Mouse (Mus musculus): ENCODE results near the gene Ctsc.

- TF ChIP-seq USF1 (IDR thresholded peaks at IDR 0.05; ENCODE audit: low read depth): no peak
- no peak for TF ChIP-seq POLR2A (IDR thresholded peaks at IDR 0.05; ENCODE audit: insufficient read length, low read depth)
- TF ChIP-seq MYOG (IDR thresholded peaks at IDR 0.05; ENCODE audit: control insufficient read depth in 1 of 3, insufficient read depth in 1 of 3, insufficient read length in 2 of 3, low read depth in 2 of 3): no peak
- TF ChIP-seq MAX (IDR thresholded peaks at IDR 0.05; ENCODE audit: low read depth): no peak
- no peak for TF ChIP-seq REST (IDR thresholded peaks at IDR 0.05; ENCODE audit: insufficient read depth, insufficient read length)
- TF ChIP-seq SRF (IDR thresholded peaks at IDR 0.05; ENCODE audit: control insufficient read depth, insufficient read length, low read depth): no peak
- no peak for TF ChIP-seq E2F4 (IDR thresholded peaks at IDR 0.05; ENCODE audit: insufficient read depth)
- no peak for TF ChIP-seq CEBPB (IDR thresholded peaks at IDR 0.05; ENCODE audit: insufficient read depth, poor library complexity, severe bottlenecking)
- no peak for TF ChIP-seq TCF12 (IDR thresholded peaks at IDR 0.05; ENCODE audit: insufficient read depth, poor library complexity, severe bottlenecking)
- TF ChIP-seq MYOD1 (IDR thresholded peaks at IDR 0.05; ENCODE audit: control insufficient read depth in 1 of 3, insufficient read length in 2 of 3, low read depth in 2 of 3): no peak
These were observed 79.2 kb downstream of the Ctsc start for GRCm38 (mm10) chr7:88356871-88357776.

All from myocyte (in vitro differentiated cells).